Mouse (Mus musculus) left cerebral cortex, adult 2 months (tissue): Measurements from ENCODE around the gene Nav3. TPM values are rescaled to one million over a fixed set of nuclear protein-coding genes. Genes with fewer than 3 reads are reported as not detected.

Experiments used
- DNase-seq, 2 experiments: peaks; one replicate each; pipeline ENCODE4 v3.0.0; 2021 to 2022; ENCODE audit warnings: low spot score in 2 of 2, mixed read lengths in 1 of 2; ENCODE audit errors: extremely low spot score in 1 of 2
- H3K27ac ChIP-seq: fragments of 200-600 bp; 2 replicates; pipeline ENCODE4 v1.8.1; 2022
- H3K4me3 ChIP-seq: fragments of 200-600 bp; 2 replicates; pipeline ENCODE4 v1.8.1; 2022
- CTCF ChIP-seq: fragments of 200-600 bp; IDR thresholded peaks from 2 replicates; pipeline ENCODE4 v1.8.1; 2022; ENCODE audit warnings: antibody characterized with exemption, mild to moderate bottlenecking, moderate library complexity
- intact Hi-C: fragments of 180-260 bp; cut with DNase I; formaldehyde crosslinking; loops from one replicate; pipeline ENCODE4 v1.15.1; 2025
- total RNA-seq, 2 experiments: library from RNA; stranded (reverse); gene quantifications; 2 replicates each; pipeline ENCODE4 v1.2.3; 2021

The Nav3 gene
- total RNA-seq, 2 experiments from 2014 or later = 116 to 136 TPM

GRCm38 (mm10) chr10:109746901-109747300 is 709.1 kb downstream of the Nav3 start:
- intact Hi-C loops = no loop called here
- Histone ChIP-seq H3K4me3 (no peak overlapping the region), H3K27ac (no peak overlapping the region)
- peak; percentile 69 for TF ChIP-seq CTCF
- no peak for DNase-seq

GRCm38 (mm10) chr10:109741664-109742063 is 714.3 kb downstream of the Nav3 start:
- TF ChIP-seq CTCF = no peak
- DNase-seq = no peak
- Histone ChIP-seq H3K4me3 (no peak overlapping the region), H3K27ac (no peak overlapping the region; the same call in 1 of the 2 replicates)
- intact Hi-C loops = no loop called here

- DNase-seq = no peak
These were observed 715.7 kb downstream of the Nav3 start for GRCm38 (mm10) chr10:109740326-109740725.

GRCm38 (mm10) chr10:109723646-109724045 is 732.4 kb downstream of the Nav3 start:
- DNase-seq = no peak
- Histone ChIP-seq H3K27ac (no peak overlapping the region), H3K4me3 (no peak overlapping the region)
- no peak for TF ChIP-seq CTCF
- intact Hi-C loops = no loop called here

More at GRCm38 (mm10) chr10:109740326-109740725, 715.7 kb downstream of the Nav3 start:
- Histone ChIP-seq H3K27ac (0 out of 2 replicates have a peak overlapping the region, but pooled peaks have one; percentile 13), H3K4me3 (no peak overlapping the region)
- intact Hi-C loops = no loop called here
- no peak for TF ChIP-seq CTCF

- H3K4me3 ChIP-seq = no peak overlapping the region
- no peak for TF ChIP-seq CTCF
- intact Hi-C loops = no loop called here
- DNase-seq = no peak
- no peak overlapping the region for H3K27ac ChIP-seq
These were observed 737.2 kb downstream of the Nav3 start for GRCm38 (mm10) chr10:109718808-109719207.

- intact Hi-C loops = no loop called here
- no peak for DNase-seq
- Histone ChIP-seq H3K27ac (no peak overlapping the region), H3K4me3 (no peak overlapping the region)
- no peak for TF ChIP-seq CTCF
These were observed 737.6 kb downstream of the Nav3 start for GRCm38 (mm10) chr10:109718390-109718789.

- Histone ChIP-seq H3K4me3 (no peak overlapping the region), H3K27ac (peak overlapping the region; percentile 41; the same call in 1 of the 2 replicates)
- peak; percentile 77 for TF ChIP-seq CTCF
- intact Hi-C loops = no loop called here
- peak in 1 of 2 experiments; percentile 29 for DNase-seq
These were observed 743.0 kb downstream of the Nav3 start for GRCm38 (mm10) chr10:109713001-109713400.

- Histone ChIP-seq H3K27ac (peak overlapping the region; percentile 32; the same call in 1 of the 2 replicates), H3K4me3 (no peak overlapping the region)
- DNase-seq = no peak
- TF ChIP-seq CTCF = no peak
- intact Hi-C loops = loop anchor here (10.0 kb wide), 2 partner anchors 365 to 1245 kb away; no protein-coding TSS in a partner anchor
These were observed 756.2 kb downstream of the Nav3 start for GRCm38 (mm10) chr10:109699771-109700335.

- Histone ChIP-seq H3K4me3 (no peak overlapping the region), H3K27ac (peak overlapping the region; percentile 0; the same call in 1 of the 2 replicates)
- intact Hi-C loops = no loop called here
- DNase-seq = no peak
- no peak for TF ChIP-seq CTCF
These were observed 765.4 kb downstream of the Nav3 start for GRCm38 (mm10) chr10:109690564-109690963.

- DNase-seq = peak; percentile 54 to 55
These were observed 771.6 kb downstream of the Nav3 start for GRCm38 (mm10) chr10:109684109-109685056.

GRCm38 (mm10) chr10:109672896-109673295 is 783.1 kb downstream of the Nav3 start:
- no peak for TF ChIP-seq CTCF
- Histone ChIP-seq H3K27ac (no peak overlapping the region), H3K4me3 (no peak overlapping the region)
- intact Hi-C loops = no loop called here
- DNase-seq = no peak

More at GRCm38 (mm10) chr10:109684109-109685056, 771.6 kb downstream of the Nav3 start:
- peak; percentile 55 for TF ChIP-seq CTCF
- intact Hi-C loops = loop anchor here (10.0 kb wide), 1 partner anchor 680 kb away; no protein-coding TSS in a partner anchor
- Histone ChIP-seq H3K27ac (peak overlapping the region; percentile 83), H3K4me3 (peak overlapping the region; percentile 27; the same call in 1 of the 2 replicates)

- no peak for TF ChIP-seq CTCF
- no peak for DNase-seq
- intact Hi-C loops = no loop called here
- H3K27ac ChIP-seq = peak overlapping the region; percentile 40
- H3K4me3 ChIP-seq = no peak overlapping the region
These were observed 788.6 kb downstream of the Nav3 start for GRCm38 (mm10) chr10:109667453-109667852.
